Mouse (Mus musculus) kidney, postnatal 36 days (tissue): ENCODE measurements around the gene Ccdc167.

Experiments used
- DNase-seq, 2 experiments: peaks; one replicate each; pipeline ENCODE4 v3.0.0; 2021 to 2022; ENCODE audit warnings: mixed read lengths in 2 of 2

Ccdc167 gene

DNA sequence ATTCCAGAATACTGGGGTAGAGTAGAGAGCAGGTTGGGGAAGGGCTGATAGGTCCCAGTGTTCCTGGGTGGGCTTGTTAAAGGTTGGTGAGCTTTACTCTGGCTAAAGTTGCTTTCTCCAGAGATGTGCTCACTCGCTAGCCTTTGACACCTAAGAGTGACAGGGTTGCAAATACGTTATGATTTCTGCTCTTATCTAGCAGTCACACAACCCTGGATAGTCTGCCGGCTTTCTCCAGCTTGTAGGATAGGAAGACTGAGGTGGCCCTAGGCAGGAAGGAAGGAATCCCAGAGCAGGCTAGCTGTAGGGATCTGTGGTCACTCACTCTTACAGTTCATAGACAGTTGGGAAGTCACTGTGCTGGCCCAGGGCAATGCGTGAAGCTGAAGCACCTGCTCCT is 32.6 kb downstream of the Ccdc167 start:
- no peak for DNase-seq

DNA sequence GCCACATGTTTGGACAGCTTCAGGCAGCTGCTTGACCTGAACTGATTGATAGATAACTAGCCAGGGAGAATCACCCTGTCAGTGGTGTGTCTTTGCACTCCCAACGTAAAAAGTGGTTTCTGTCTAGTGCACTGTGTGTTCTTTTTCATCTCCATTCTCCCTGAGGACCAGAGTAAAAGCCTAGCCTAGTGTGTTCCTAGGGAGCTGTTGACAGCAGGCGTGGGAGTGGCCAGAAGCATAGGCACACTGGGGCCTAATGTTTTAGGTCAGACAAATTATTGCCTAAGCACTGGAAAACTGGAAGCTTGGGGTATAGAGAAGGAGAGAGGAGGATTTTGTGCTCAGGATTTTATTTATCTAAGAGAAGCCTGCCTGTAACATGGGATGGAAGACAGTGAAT is 33.7 kb downstream of the Ccdc167 start:
- no peak for DNase-seq

DNA sequence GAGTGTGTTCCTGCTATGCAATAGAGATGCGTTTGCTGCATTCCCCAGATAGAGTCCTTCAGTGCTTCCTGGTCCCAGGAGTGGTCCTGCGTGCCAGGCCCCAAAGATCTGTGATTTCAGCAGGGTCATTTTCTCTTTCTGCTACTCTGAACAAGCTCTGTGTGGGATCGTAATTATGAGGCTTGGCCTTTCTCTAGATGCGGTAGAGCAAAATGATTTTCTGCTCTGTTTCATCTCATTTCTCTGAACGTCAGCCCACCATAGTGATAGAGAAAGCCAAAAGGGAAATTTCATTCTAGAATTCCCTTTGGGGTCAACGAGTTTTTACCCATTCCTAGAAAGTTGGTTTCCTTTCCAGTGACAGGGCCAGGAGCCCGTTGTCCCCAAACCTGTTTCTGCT is 34.6 kb downstream of the Ccdc167 start:
- DNase-seq: no peak

DNA sequence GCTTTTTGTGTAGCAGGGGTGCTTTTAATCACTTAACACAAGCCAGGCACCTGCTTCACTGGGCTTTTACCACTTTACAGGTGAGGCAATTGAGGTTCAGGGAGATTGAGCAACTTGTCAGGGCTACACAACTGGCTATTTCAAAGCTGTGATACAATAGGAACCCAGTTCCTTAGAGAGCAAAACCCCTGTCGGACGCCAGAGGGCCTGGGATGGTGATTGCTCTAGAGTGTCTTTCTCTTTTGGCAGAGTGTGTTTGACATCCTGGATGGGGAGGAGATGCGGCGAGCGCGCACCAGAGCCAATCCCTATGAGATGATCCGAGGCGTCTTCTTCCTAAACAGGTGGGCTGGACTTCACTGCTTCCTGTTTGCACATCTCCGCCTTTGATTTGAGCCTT is 35.2 kb downstream of the Ccdc167 start:
- DNase-seq: no peak

DNA sequence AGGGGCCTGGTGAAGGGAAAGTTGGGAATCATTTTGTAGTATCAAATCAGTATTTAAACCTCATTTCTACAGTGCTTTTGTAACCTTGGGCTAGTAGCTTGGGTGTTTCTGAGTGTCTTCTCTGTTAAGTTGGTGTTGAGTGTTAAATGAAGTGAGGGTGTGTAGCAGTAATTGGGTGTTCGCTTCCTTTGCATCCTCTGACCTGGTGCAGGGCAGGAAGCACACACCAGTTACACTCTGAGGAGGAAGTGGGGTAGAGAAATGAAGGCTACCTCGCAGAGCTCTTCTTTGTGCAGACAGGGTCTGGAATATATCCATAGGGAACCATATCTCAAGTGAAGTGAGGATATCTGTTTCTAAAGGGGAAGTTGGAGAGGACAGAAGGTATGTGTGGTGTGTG is 35.9 kb downstream of the Ccdc167 start:
- no peak for DNase-seq

DNA sequence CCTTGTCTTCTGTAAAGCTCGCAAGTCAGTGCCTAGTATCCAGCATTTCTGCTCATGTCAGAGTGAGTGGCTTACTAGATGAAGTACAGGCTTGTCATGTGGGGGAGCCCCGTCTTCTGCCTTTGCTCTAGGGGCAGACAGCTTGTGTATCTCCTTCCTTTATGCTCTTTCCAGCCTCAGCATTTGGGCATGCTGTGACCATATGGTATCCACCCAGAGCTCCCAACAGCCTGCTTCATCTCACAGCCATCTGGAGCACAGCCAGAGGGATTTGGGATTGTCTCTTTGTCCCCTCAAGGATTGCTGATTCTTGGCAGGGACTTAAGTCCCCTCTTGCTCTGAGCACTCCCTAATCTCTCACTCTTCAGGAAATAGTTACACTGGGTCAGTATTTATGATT is 36.7 kb downstream of the Ccdc167 start:
- DNase-seq: peak; percentile 31 to 57

DNA sequence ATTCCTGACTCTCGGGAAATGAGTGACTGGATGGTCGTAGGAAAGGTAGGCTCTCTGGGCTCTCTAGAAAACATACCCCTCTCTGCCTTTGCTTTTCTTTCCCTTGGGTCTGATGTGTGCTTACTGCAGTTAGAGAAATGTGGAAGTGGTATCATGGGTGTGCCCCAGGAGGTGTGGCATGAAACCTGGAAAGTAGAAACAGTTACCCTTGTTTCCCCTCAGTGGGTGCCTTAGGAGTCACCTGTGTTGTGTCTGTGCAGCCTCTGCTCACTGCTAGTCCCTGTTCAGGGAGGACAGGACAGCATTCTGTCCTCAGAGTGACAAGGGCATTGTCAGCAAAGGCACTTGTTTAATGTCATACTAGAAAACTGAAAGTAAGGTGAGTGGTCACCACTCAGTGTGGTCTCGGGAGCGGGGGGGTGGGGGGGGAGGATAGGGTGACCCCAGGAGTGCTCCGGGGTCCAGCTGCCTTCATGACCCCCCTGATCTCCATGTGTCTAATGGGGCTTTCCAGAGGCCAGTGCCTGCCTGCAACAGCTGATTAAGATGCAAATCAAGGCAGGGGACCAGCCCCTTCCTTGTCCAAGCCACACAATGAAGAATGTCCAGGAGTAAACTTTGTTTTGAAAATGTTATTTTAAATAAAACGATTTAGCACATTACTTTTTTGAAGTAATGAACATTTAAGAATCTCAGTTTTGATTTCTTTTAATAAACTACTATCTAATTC is 37.6 kb downstream of the Ccdc167 start:
- DNase-seq: no peak

DNA sequence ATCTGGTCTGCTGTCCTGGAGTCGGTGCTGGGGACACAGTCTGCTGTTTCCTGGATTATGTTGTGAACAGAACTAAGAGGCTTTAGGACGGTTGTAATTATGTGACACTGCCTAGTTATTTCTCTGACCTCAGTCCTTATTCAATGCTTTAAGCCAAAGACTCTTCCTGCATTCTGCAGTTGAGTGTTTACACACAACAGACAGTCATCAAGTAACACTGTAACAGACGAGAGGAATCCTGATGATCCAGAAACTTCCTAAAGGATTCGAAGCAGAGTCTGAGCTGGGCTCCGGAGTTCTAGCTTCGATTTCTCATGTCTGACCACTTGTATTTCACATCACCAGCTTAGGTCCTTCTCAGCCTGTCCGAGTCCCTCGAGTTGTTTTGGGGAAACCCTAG is 38.3 kb downstream of the Ccdc167 start:
- no peak for DNase-seq

DNA sequence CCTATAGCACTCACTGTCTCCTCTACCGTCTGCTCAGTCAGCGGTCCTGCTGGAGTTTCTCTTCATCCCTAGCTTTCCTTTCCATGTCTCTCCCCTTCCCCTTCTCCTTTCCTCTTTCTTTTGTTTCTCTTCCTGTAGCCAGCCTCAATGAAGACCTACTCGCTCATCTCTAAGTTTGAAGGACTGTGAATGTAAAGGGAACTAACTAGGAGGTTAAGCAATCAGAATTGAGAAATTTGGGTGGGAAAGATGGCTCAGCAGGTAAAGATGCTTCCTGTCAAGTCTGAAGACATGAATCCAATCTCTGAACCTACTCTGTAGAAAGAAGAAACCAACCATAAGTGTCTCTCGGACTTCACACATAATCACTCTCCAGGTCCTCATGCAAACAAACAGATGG is 43.5 kb downstream of the Ccdc167 start:
- no peak for DNase-seq

DNA sequence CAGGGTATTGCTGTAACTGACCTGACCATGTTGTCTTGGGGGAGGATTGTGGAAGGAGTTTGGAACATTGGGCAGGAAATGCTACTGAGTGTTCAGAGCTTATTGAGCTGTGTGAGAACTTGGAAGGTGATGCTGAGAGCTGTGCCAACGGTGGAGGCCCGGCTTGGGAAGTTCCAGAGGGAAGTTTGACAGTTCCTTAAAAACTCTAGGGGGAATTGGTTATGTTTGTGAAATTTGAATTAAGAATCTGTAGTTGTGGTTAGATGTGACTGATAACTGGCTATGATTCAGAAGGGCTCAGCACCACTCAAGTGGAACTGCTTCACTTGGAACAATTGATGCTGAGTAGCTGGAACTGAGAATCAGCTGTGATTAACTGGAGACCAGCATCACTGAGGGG is 45.8 kb downstream of the Ccdc167 start:
- DNase-seq: no peak

DNA sequence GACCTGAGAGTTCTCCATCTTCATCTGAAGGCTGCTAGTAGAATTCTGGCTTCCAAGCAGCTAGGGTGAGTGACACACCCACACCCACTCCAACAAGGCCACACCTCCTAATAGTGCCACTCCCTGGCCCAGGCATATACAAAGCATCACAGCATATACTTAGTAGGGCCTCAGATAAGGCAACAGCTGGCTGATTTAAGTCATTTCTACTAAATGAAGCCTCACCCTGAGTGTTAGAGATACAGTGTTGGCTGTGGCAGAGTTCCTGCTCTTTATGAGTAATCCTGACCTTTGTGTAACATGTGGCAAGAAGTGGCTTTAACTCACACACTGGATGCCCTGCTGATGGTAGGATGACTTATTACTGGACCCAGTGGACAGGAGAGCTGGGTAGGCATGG is 46.9 kb downstream of the Ccdc167 start:
- DNase-seq: no peak

DNA sequence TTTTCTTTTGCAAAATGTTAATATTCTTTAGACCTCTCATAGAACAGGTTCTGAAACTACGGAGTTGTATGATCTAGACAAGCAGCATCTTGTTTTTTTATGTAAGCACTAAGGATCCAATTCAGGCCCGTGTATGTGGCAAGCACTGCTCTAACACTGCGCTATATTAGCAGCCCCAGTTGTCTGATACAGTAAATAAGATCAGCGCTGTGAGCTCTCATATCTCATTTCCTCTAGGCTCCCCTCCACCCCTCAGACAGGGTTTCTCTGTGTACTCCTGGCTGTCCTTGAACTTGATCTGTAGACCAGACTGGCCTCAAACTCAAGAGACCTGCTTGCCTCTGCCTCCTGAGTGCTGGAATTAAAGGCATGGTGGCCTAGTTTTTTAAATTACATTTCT is 47.8 kb downstream of the Ccdc167 start:
- no peak for DNase-seq

DNA sequence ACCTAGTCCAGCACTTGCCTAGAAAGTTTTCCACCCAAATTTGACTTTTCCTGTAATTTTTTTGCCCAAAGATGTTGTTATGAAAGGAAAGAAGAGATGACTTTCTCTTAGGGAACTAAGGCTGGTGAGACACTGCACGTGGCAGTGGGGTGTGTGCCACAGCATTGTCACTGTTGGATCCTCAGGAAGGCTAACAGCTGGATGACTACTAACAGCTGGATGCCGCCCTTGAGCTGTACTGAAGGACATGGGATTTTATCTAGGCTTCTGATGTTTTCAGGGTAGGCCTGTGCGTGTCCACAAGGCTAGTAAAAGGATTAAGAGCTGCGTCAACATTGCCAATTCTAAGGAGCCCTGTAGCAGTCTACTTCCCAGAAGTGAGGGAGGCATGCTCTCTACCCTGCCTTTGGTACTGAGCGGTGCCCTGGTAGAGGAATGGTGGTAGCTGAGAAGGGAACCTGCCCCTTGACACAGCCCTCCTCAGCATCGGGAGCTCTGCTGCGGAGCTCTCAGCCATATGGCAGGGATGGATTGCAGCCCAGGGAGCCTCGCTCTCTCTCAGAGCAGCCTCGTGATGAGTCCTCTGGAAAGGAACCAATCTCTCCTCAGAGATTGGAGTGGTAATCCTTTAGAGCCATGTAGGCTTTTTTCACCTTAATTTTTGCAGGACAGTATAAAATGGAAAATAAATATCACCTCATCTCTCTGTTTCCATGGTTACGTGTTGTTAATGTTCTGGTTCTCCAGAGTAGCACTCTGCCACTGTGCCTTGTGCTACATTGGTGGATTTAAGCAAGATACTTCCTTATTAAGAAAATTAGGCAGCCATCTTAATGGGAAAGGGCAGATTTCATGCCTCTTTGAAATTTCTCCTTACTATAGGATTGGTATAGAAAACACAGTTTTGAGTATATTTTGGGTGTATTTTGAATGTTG is 48.5 kb downstream of the Ccdc167 start:
- no peak for DNase-seq

DNA sequence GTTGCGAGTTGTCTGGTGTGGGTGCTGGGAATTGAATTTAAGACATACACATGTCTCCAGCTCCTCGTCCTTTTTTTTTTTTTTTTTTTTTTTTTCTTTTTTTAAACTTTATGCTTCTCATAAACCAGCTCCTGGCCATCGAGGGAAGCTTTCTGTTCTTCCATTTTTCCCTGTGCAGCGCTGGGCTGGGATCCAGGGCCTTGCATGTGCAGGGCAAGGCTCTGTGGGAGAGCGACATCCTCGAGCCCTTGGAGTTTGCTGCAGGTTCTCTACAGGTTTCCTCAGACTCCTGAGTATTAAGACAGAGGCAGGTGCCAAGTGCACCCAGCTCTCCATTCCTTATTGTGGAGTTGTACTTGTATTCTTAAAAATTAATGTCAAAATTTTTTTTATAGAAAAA is 54.7 kb downstream of the Ccdc167 start:
- no peak for DNase-seq

DNA sequence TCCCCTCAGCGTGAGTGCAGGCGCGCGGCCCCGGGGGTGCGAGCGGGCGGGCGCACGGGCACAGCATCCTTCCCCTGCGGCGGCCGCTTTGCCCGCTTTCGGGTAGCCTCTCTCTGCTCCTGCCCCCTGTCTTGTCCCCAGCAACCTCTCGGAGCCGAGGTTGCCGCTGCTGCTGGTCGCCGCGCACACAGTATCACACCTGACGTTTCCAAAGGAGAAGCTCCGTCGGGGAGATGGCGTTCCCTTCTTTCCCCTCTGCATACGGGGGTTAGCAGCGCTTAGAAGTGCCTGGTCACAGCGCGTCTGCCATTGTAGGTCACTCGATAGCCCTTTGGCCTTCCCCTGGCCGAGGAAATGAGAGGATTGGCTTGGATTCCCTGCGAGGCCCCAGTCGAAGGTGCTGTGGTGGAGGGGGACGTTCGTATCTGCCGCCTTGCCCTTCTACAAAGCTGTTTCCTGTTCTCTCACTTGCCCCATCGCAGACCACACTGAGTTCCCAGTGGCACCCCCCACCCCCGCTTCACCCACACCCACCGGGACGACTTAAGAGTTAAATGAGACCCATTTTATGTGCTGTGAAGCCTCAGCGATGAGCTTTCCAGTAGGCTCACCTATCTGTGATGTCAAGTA is 56.0 kb downstream of the Ccdc167 start:
- DNase-seq: no peak

DNA sequence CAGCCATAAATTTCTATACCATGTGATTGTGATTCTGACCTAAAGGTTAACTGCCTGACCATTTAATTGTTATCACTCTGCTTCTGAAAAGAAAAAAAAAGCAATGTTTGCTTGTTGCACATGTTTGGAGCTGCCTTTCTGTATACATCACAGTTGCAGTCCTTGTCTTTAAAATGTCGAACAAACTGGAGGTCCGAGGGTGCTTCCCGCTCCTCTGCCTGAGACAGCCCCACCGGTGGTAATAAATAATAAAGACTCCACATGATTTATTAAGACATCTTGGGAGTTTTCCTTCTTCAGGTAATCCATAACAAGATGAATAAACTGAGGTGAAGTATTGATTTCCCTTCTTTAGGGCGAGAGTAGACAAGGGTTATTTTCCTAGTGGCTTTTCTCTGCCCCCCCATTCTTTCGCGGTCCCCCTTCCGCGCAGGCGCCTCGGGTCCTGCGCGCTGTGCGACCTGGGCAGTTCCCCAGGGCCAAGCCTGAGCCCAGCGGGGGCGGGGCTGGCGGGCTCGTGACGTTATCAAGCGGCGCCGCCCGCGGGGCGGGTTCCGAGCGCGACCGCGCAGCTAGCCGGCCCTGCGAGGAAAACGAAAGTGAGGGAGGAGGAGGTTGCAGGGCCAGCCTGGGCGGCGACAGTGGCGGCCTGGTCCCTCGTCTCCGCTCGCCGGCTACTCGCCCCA is 56.6 kb downstream of the Ccdc167 start, which contains the start of gene Cmtr1:
TSS of gene Cmtr1 (plus strand) at position 520 of the 686 bp plus-strand sequence.
- peak; percentile 96 to 98 for DNase-seq

DNA sequence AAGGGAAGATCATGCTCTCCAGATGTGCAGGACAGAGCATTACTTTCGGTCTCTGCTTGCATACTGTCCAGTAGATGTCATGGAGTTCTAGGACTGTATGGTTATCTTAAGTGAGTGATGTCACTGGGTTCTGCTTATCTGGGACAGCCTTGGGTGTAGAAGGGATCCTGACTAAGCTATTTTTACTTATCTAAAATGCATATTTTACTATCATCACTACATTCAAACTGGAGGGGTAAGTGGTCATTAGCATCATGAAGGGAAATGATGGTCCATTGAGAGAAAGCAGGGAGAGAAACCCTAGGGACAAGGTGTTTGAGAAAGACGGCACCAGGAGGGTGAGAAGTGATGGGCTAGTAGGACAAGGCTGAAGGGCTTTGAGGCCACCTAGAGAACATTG is 58.6 kb downstream of the Ccdc167 start:
- no peak for DNase-seq

DNA sequence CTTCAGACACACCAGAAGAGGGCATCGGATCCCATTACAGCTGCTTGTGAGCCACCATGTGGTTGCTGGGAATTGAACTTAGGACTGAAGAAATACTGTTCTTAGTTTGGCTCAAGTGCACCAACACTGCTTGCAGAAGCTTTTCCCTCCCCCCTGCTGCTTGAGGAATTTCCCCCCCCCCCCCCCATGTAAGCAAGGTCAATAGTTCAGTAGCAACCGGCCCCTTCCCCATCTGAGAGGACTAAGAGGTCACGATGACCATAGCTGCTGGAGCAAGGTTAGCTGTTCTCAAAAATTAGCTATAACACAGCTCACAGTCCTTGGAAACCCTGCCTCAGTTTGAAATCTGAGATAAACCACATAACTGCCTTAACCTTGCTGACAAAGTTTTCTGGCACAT is 74.6 kb downstream of the Ccdc167 start:
- no peak for DNase-seq

DNA sequence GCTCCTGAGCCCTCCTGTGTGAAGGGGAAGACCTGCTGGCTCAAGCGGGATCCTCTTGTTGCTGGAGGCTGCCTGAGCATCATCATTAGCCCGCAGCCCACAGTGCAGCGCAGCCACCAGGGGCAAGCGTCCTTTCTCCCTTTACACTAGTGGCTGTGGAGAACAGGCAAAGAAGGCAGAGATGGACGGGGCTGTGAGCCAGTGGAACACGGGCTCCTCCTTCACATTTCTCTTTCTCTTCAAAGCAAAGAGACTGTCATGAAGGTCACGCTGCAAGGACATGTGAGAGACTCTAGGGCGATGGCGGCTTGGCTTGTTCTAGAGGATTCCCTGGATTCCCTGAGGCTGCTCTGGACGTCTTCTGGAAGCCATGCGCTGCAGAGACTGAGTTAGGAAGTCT is 75.9 kb downstream of the Ccdc167 start:
- DNase-seq: no peak

DNA sequence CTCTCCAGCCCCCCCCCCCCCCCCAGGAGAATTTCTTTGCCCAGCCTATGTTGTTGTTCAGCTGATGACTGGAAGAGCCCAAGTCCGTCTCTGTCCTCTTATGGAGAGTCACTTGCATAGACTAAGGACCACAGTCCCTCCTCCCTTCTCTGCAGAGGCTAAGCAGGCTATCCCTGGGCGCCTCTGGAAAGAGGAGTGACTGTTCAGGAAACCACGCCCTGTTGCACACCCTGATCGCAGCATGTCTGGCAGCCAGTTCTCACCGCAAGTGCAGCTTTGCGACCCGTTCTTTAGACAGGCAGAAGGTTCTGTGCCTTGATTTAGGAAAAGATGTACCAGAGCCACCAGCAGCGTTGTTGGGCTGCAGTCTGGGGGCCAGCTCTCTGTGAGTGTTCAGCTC is 78.9 kb downstream of the Ccdc167 start:
- DNase-seq: peak in 1 of 2 experiments; percentile 15

DNA sequence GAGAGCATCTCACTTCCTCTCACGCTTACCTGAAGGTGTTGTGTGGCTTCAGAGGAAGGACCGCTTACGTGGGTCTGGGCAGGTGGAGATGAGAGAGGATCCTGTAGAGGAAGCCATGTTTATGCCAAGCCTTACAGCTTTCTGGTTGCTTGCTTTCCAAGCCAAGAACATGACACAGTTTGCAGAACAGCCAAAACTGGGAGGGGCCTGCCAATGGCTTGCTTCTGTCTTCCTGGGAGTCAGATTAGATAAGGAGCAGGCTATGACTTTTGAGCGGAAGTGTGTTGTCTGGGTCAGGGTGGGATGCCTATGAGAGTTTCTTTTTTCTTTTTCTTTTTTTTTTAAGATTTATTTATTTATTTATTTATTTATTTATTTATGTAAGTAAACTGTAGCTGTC is 79.5 kb downstream of the Ccdc167 start:
- peak in 1 of 2 experiments; percentile 12 for DNase-seq
